ENCODE assay signal across 14 mouse cellular contexts in genomic region chr17:7876541-7876940, GRCm38 (mm10). TPM values are rescaled to one million over a fixed set of nuclear protein-coding genes. Genes with fewer than 3 reads are reported as not detected.
"Had no signal": no experiment of that assay in that cellular context is flagged by ENCODE, and none has a peak within 500 bp of the region (broad histone marks: within the 10 kb centered on the region; RNA-seq: fewer than 3 reads in every experiment).

No protein-coding gene starts in this region.

- H3K4me1 ChIP-seq: stomach, embryonic 15.5 days had no signal

- H3K4me2 ChIP-seq: limb, embryonic 12.5 days; stomach, embryonic 15.5 days had no signal

- H3K27me3 ChIP-seq: limb, embryonic 12.5 days; neural tube, embryonic 12.5 days; stomach, embryonic 15.5 days had no signal

- DNase-seq: layer of hippocampus, adult 9-11 months; layer of hippocampus, postnatal 36 days; lung, adult 2 months; spleen, adult 18-20 months; thymus, adult 2 months; thymus, postnatal 25 days had no signal

- H3K9ac ChIP-seq: limb, embryonic 12.5 days; liver, embryonic 14.5 days; neural tube, embryonic 12.5 days; stomach, embryonic 15.5 days had no signal

- H3K36me3 ChIP-seq: limb, embryonic 12.5 days; midbrain, embryonic 10.5 days; neural tube, embryonic 12.5 days; stomach, embryonic 15.5 days had no signal

- H3K9me3 ChIP-seq: limb, embryonic 12.5 days; midbrain, embryonic 10.5 days; neural tube, embryonic 12.5 days; stomach, embryonic 15.5 days had no signal

- H3K4me3 ChIP-seq: limb, embryonic 12.5 days; midbrain, embryonic 10.5 days; myocyte; neural tube, embryonic 12.5 days; stomach, embryonic 15.5 days had no signal

- H3K27ac ChIP-seq: limb, embryonic 12.5 days; liver, embryonic 14.5 days; neural tube, embryonic 12.5 days; stomach, embryonic 15.5 days had no signal

RNA-seq across cellular contexts. Expression of gene Fndc1, which starts 49.4 kb away (rescaled TPM):
- total RNA-seq: megakaryocyte, adult 5-6 weeks; neutrophil, adult 5-6 weeks had no signal
